Mouse (Mus musculus): Measurements from ENCODE around the gene Hinfp. TPM values are rescaled to one million over a fixed set of nuclear protein-coding genes. Genes with fewer than 3 reads are reported as not detected.

Gene Hinfp
- polyA plus RNA-seq, 1 experiment = 13.1 TPM

- H3K36me3 ChIP-seq (ENCODE audit: control insufficient read depth, insufficient read depth, low read length) = 0 out of 2 replicates have a peak, but pooled peaks cover 2% of the 10 kb centered on the region
These were observed 40.3 kb upstream of the Hinfp start for GRCm38 (mm10) chr9:44345570-44346433.

GRCm38 (mm10) chr9:44343781-44344421 is 38.4 kb upstream of the Hinfp start, which contains the start of gene Hmbs:
Hmbs (minus strand) TSS chr9:44344228.
- Histone ChIP-seq H3K4me1 (ENCODE audit: control insufficient read depth, insufficient read depth, low read length) (peaks cover 9% of the 10 kb centered on the region), H3K27ac (ENCODE audit: control insufficient read depth, insufficient read depth, low read depth, low read length) (peak within 1 kb of the TSS; percentile 100), H3K27me3 (ENCODE audit: control insufficient read depth, insufficient read depth, low read length) (no peaks in the 10 kb centered on the region), H3K36me3 (ENCODE audit: control insufficient read depth, insufficient read depth, low read length) (no peaks in the 10 kb centered on the region), H3K4me3 (ENCODE audit: control insufficient read depth, low read depth, low read length) (peak within 1 kb of the TSS; percentile 99)
- TF ChIP-seq CTCF (IDR thresholded peaks at IDR 0.05; ENCODE audit: control insufficient read depth, insufficient read depth, insufficient replicate concordance, low read depth, low read length) (no peak), POLR2A (IDR thresholded peaks at IDR 0.05; ENCODE audit: control insufficient read depth, low read depth, low read length) (peak; percentile 93)

More at GRCm38 (mm10) chr9:44345570-44346433, 40.3 kb upstream of the Hinfp start:
- peaks cover 7% of the 10 kb centered on the region for H3K4me1 ChIP-seq (ENCODE audit: control insufficient read depth, insufficient read depth, low read length)
- no peaks in the 10 kb centered on the region for H3K27me3 ChIP-seq (ENCODE audit: control insufficient read depth, insufficient read depth, low read length)
- no peak overlapping the region for H3K4me3 ChIP-seq (ENCODE audit: control insufficient read depth, low read depth, low read length)
- peak overlapping the region; percentile 67 for H3K27ac ChIP-seq (ENCODE audit: control insufficient read depth, insufficient read depth, low read depth, low read length)
- no peak for TF ChIP-seq CTCF (IDR thresholded peaks at IDR 0.05; ENCODE audit: control insufficient read depth, insufficient read depth, insufficient replicate concordance, low read depth, low read length)
- peak; percentile 35; the same call in 1 of the 2 replicates for TF ChIP-seq POLR2A (IDR thresholded peaks at IDR 0.05; ENCODE audit: control insufficient read depth, low read depth, low read length)

DNA sequence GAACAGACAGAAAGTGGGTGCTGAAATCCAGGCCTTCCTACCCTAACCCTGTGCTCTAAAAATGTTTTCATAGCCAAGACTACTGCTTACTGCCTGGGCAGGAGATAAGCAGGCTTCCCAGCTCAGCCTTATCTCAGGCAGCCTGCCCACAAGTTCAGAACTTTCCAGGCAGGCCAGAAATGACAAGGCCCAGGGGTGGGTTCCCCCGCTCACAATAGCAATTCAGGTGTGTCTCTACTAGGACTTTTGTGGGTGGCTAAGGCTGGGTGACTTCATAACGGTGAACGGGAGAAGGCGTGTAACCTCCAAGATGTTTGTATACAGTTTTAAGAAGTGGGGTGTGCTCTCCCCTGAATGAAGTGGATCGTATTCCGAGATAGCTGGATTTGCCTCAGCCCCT is 37.8 kb upstream of the Hinfp start:
- Histone ChIP-seq H3K27ac (ENCODE audit: control insufficient read depth, insufficient read depth, low read depth, low read length) (peak overlapping the region; percentile 100), H3K4me3 (ENCODE audit: control insufficient read depth, low read depth, low read length) (peak overlapping the region; percentile 99), H3K36me3 (ENCODE audit: control insufficient read depth, insufficient read depth, low read length) (no peaks in the 10 kb centered on the region), H3K4me1 (ENCODE audit: control insufficient read depth, insufficient read depth, low read length) (peaks cover 9% of the 10 kb centered on the region), H3K27me3 (ENCODE audit: control insufficient read depth, insufficient read depth, low read length) (no peaks in the 10 kb centered on the region)
- TF ChIP-seq CTCF (IDR thresholded peaks at IDR 0.05; ENCODE audit: control insufficient read depth, insufficient read depth, insufficient replicate concordance, low read depth, low read length) (no peak), POLR2A (IDR thresholded peaks at IDR 0.05; ENCODE audit: control insufficient read depth, low read depth, low read length) (no peak)

DNA sequence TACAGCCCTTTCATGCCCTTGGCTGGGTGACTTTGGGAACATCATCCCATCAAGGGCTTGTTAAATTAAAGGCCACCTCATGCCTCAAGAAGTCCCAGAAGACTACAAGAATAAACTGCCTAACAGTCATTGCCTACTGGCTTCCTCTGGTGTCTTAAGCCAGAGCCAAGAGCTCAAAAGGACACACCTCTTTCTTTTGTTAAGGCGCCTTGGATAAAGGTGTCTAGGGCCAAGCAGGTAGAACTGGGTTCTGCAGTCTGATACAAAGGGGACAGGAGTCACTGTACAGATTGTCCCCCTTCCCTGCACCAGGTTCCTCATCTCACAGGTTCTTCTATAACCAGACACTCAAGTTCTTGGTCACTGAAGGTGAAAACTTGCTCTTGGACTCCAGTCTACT is 37.1 kb upstream of the Hinfp start:
- no peak for TF ChIP-seq CTCF (IDR thresholded peaks at IDR 0.05; ENCODE audit: control insufficient read depth, insufficient read depth, insufficient replicate concordance, low read depth, low read length)
- no peak for TF ChIP-seq POLR2A (IDR thresholded peaks at IDR 0.05; ENCODE audit: control insufficient read depth, low read depth, low read length)
- Histone ChIP-seq H3K36me3 (ENCODE audit: control insufficient read depth, insufficient read depth, low read length) (no peaks in the 10 kb centered on the region; the same call in 1 of the 2 replicates), H3K27ac (ENCODE audit: control insufficient read depth, insufficient read depth, low read depth, low read length) (peak overlapping the region; percentile 100), H3K27me3 (ENCODE audit: control insufficient read depth, insufficient read depth, low read length) (no peaks in the 10 kb centered on the region), H3K4me3 (ENCODE audit: control insufficient read depth, low read depth, low read length) (peak overlapping the region; percentile 11; the same call in 1 of the 2 replicates), H3K4me1 (ENCODE audit: control insufficient read depth, insufficient read depth, low read length) (peaks cover 11% of the 10 kb centered on the region)

DNA sequence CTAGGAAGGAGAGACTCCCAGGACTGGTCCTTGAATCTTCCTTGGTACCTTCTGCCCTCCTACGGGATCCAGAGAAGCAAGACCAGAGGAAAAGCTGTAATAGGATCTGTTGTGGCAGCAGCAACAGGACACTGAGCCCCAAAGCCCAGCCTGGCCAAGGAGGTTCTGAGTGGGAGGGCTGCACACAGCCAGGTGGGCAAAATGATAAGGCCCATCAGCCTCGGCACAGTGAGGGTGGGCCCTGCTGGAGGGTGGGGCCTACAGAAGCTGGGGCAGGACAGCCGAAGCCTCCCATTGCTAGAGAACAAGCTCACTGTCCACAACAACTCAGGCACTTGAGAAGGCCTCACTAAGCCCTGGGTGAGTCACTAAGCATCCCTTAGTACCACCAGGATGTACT is 36.7 kb upstream of the Hinfp start:
- peak overlapping the region; percentile 100; the same call in 1 of the 2 replicates for H3K27ac ChIP-seq (ENCODE audit: control insufficient read depth, insufficient read depth, low read depth, low read length)
- H3K27me3 ChIP-seq (ENCODE audit: control insufficient read depth, insufficient read depth, low read length) = no peaks in the 10 kb centered on the region
- TF ChIP-seq POLR2A (IDR thresholded peaks at IDR 0.05; ENCODE audit: control insufficient read depth, low read depth, low read length) (no peak), CTCF (IDR thresholded peaks at IDR 0.05; ENCODE audit: control insufficient read depth, insufficient read depth, insufficient replicate concordance, low read depth, low read length) (no peak)
- H3K4me1 ChIP-seq (ENCODE audit: control insufficient read depth, insufficient read depth, low read length) = peaks cover 11% of the 10 kb centered on the region
- H3K4me3 ChIP-seq (ENCODE audit: control insufficient read depth, low read depth, low read length) = peak overlapping the region; percentile 11
- H3K36me3 ChIP-seq (ENCODE audit: control insufficient read depth, insufficient read depth, low read length) = no peaks in the 10 kb centered on the region; the same call in 1 of the 2 replicates

GRCm38 (mm10) chr9:44341487-44341886 is 36.0 kb upstream of the Hinfp start:
- Histone ChIP-seq H3K27ac (ENCODE audit: control insufficient read depth, insufficient read depth, low read depth, low read length) (no peak overlapping the region), H3K4me3 (ENCODE audit: control insufficient read depth, low read depth, low read length) (no peak overlapping the region; the same call in 1 of the 2 replicates), H3K4me1 (ENCODE audit: control insufficient read depth, insufficient read depth, low read length) (peaks cover 13% of the 10 kb centered on the region), H3K27me3 (ENCODE audit: control insufficient read depth, insufficient read depth, low read length) (no peaks in the 10 kb centered on the region), H3K36me3 (ENCODE audit: control insufficient read depth, insufficient read depth, low read length) (no peaks in the 10 kb centered on the region; the same call in 1 of the 2 replicates)
- TF ChIP-seq CTCF (IDR thresholded peaks at IDR 0.05; ENCODE audit: control insufficient read depth, insufficient read depth, insufficient replicate concordance, low read depth, low read length) (no peak), POLR2A (IDR thresholded peaks at IDR 0.05; ENCODE audit: control insufficient read depth, low read depth, low read length) (no peak)

GRCm38 (mm10) chr9:44338574-44338973 is 33.1 kb upstream of the Hinfp start:
- Histone ChIP-seq H3K36me3 (ENCODE audit: control insufficient read depth, insufficient read depth, low read length) (peaks cover 4% of the 10 kb centered on the region), H3K4me3 (ENCODE audit: control insufficient read depth, low read depth, low read length) (no peak overlapping the region), H3K27ac (ENCODE audit: control insufficient read depth, insufficient read depth, low read depth, low read length) (no peak overlapping the region), H3K4me1 (ENCODE audit: control insufficient read depth, insufficient read depth, low read length) (peaks cover 11% of the 10 kb centered on the region), H3K27me3 (ENCODE audit: control insufficient read depth, insufficient read depth, low read length) (no peaks in the 10 kb centered on the region)
- TF ChIP-seq CTCF (IDR thresholded peaks at IDR 0.05; ENCODE audit: control insufficient read depth, insufficient read depth, insufficient replicate concordance, low read depth, low read length) = no peak
- TF ChIP-seq POLR2A (IDR thresholded peaks at IDR 0.05; ENCODE audit: control insufficient read depth, low read depth, low read length) = no peak

All from testis, adult 2 months (tissue).